Mouse (Mus musculus) heart, embryonic 13.5 days (tissue): ENCODE measurements around the gene Olfm3. TPM values are rescaled to one million over a fixed set of nuclear protein-coding genes. Genes with fewer than 3 reads are reported as not detected.
A peak's percentile ranks its signal among the peaks of the same experiment; 100 is the strongest.

Experiments used
- ATAC-seq: fragments of 200-750 bp; cut with Nextera tagmentation; 2 replicates; pipeline ENCODE4 v1.8.0; 2017; ENCODE audit warnings: moderate TSS enrichment; ENCODE audit not compliant: insufficient number of reproducible peaks, low FRiP score, low TSS enrichment; ENCODE audit errors: extremely low read depth
- H3K27ac ChIP-seq: fragments of 300-500 bp; sonication (generic); replicated peaks from 2 replicates; pipeline ENCODE4 v1.5.1; 2015; ENCODE audit warnings: moderate library complexity, mild to moderate bottlenecking, inconsistent platforms
- H3K27me3 ChIP-seq: fragments of 300-500 bp; sonication (generic); replicated peaks from 2 replicates; pipeline ENCODE4 v1.6.1; 2015; ENCODE audit warnings: mild to moderate bottlenecking, inconsistent platforms
- H3K36me3 ChIP-seq: fragments of 300-500 bp; sonication (generic); 2 replicates; pipeline ENCODE4 v1.6.1; 2015; ENCODE audit warnings: mild to moderate bottlenecking, inconsistent platforms
- H3K4me1 ChIP-seq: fragments of 300-500 bp; sonication (generic); 2 replicates; pipeline ENCODE4 v1.6.1; 2015; ENCODE audit warnings: inconsistent platforms
- H3K4me2 ChIP-seq: fragments of 300-500 bp; sonication (generic); 2 replicates; pipeline ENCODE4 v1.6.1; 2015; ENCODE audit warnings: inconsistent platforms, mild to moderate bottlenecking, moderate library complexity
- H3K4me3 ChIP-seq: fragments of 300-500 bp; sonication (generic); 2 replicates; pipeline ENCODE4 v1.5.1; 2015; ENCODE audit warnings: moderate library complexity, mild to moderate bottlenecking, inconsistent platforms
- H3K9ac ChIP-seq: fragments of 300-500 bp; sonication (generic); 2 replicates; pipeline ENCODE4 v1.6.1; 2015; ENCODE audit warnings: inconsistent platforms, mild to moderate bottlenecking, moderate library complexity
- H3K9me3 ChIP-seq: fragments of 300-500 bp; sonication (generic); 2 replicates; pipeline ENCODE4 v1.6.1; 2016; ENCODE audit warnings: inconsistent platforms
- WGBS: fragments of 180-500 bp; shearing (Covaris S2); methylation state at CpG from one replicate; pipeline ENCODE4 v1.1.7; 2015; ENCODE audit warnings: mixed read lengths; 5-methylcytosine and 5-hydroxymethylcytosine counted together
- polyA plus RNA-seq: library from polyadenylated mRNA; unstranded; fragments of >200 nt; fragmentation: Nextera tagmentation; extraction: Ambion mirVana; gene quantifications from 2 replicates; pipeline ENCODE4 v1.2.1, GENCODE M21; 2015

Gene Olfm3
- polyA plus RNA-seq, 1 experiment from 2014 or later, result not detected

DNA sequence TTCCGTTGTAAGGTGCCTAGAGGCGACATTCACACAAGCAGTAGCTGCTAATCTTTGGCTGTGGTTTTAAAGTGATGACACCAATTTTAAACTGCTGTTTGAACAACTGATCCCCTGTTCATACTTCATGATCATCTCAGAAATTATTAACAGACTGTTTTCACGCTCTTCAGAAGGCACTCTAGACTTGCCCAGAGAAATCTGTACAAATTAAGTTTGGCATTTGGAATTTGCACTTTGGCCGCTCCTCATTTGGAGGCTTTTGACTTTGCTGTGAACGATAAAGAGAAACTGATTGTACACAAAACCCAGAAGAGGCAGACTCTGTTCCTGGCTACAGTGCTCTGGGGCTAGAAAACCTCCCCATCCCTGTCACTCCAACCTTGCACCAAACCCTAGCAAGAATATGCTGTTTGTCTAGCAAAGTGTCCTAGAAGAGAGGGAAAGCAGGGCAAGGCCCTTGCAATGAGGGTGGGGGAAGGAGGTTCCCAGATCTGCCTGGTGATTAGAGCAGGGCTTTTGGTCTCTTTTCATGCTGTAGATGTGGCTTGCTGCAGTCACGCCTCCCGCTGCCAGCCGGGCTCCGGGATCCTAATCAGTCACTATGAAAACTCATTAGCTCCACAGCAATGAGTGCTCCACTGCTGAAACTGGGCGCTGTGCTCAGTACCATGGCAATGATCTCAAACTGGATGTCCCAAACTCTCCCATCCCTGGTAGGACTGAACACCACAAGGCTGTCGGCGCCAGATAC is 176.7 kb downstream of the Olfm3 start:
- 39% methylated on average over 12 of the region's 12 CpGs for whole genome bisulfite sequencing
- no peak overlapping the region for H3K27ac ChIP-seq
- H3K9ac ChIP-seq, result no peak overlapping the region
- H3K36me3 ChIP-seq, result no peaks in the 10 kb centered on the region
- H3K4me3 ChIP-seq, result no peak overlapping the region
- H3K4me2 ChIP-seq, result peak overlapping the region; percentile 30
- no peak for ATAC-seq
- no peaks in the 10 kb centered on the region for H3K4me1 ChIP-seq
- H3K9me3 ChIP-seq, result no peaks in the 10 kb centered on the region
- H3K27me3 ChIP-seq, result no peaks in the 10 kb centered on the region

DNA sequence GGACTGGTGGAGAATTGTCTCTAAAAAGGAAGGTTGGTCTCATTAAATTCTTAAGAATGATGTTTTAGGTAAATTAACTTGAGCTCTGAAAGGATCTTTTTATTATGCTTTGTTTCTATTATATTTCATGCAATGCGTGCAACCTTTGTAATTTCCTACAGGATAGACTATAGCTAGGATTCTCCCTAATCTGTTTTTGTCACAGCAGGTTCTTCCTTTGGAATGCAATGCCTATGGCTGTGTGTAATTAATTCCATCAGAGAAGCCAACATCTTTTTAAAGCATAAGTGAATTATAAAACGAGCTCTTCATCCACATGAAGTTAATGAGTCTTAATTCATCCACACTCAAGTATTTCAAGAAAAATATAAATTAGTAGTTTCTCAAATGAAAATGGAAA is 177.5 kb downstream of the Olfm3 start:
- no peaks in the 10 kb centered on the region for H3K9me3 ChIP-seq
- H3K4me3 ChIP-seq, result no peak overlapping the region
- no peak overlapping the region for H3K27ac ChIP-seq
- 65% methylated on average over 2 of the region's 2 CpGs for WGBS
- H3K4me2 ChIP-seq, result no peak overlapping the region
- no peaks in the 10 kb centered on the region for H3K36me3 ChIP-seq
- H3K4me1 ChIP-seq, result no peaks in the 10 kb centered on the region
- H3K9ac ChIP-seq, result no peak overlapping the region
- no peak for ATAC-seq
- no peaks in the 10 kb centered on the region for H3K27me3 ChIP-seq

DNA sequence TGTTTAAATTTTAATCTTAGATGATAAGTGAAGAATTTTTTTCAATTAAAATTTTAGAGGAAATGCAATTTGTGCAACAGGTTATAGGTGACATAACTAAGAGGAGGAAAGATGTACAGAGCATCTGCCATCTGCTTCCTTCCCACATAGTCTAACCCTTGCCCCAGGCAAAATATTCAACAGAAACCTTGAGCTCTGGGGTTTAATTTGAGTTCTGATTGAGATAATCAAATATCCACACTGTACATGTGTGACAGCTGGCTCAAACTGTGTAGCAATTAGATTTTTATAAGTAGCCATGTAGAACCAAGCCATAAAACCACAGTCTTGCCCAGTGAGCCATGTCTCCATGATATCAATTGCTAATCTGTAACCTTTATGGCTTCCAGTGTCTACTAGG is 179.1 kb downstream of the Olfm3 start:
- Histone ChIP-seq H3K9ac (no peak overlapping the region), H3K4me1 (no peaks in the 10 kb centered on the region), H3K9me3 (no peaks in the 10 kb centered on the region), H3K4me3 (no peak overlapping the region), H3K27ac (no peak overlapping the region), H3K36me3 (no peaks in the 10 kb centered on the region), H3K27me3 (no peaks in the 10 kb centered on the region), H3K4me2 (no peak overlapping the region)
- no peak for ATAC-seq

- Histone ChIP-seq H3K4me3 (no peak overlapping the region), H3K9me3 (no peaks in the 10 kb centered on the region), H3K27ac (no peak overlapping the region), H3K36me3 (no peaks in the 10 kb centered on the region), H3K4me1 (no peaks in the 10 kb centered on the region), H3K4me2 (no peak overlapping the region), H3K9ac (no peak overlapping the region), H3K27me3 (no peaks in the 10 kb centered on the region)
- 75% methylated on average over 3 of the region's 3 CpGs for WGBS
- no peak for ATAC-seq
Observed at GRCm38 (mm10) chr3:115088281-115088680, 184.4 kb downstream of the Olfm3 start.

DNA sequence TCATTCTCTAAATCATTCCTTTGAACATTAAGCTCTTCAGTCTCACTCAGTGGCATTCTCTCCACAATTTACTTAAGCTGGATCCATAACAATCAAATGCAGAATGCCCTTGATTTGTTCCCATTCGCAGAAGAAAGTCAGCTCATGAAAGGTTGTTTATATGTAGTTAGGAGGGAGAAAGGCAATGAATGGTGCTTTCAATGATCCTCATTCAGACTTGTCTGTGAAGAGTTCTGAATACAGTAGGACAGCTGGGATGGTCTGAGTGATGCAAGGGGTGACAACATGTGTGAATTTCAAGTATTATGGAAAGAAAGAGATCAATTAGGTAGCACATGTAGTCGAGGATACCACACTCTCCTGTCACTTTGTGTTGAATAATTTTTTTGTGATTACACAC is 186.8 kb downstream of the Olfm3 start:
- Histone ChIP-seq H3K9me3 (no peaks in the 10 kb centered on the region), H3K27me3 (no peaks in the 10 kb centered on the region), H3K36me3 (no peaks in the 10 kb centered on the region), H3K27ac (no peak overlapping the region), H3K4me2 (no peak overlapping the region), H3K9ac (no peak overlapping the region), H3K4me3 (no peak overlapping the region), H3K4me1 (no peaks in the 10 kb centered on the region)
- WGBS, result 44% methylated on average over 2 of the region's 2 CpGs
- no peak for ATAC-seq

GRCm38 (mm10) chr3:115095496-115095895 is 191.6 kb downstream of the Olfm3 start:
- no peak overlapping the region for H3K27ac ChIP-seq
- H3K4me2 ChIP-seq, result no peak overlapping the region
- no peak overlapping the region for H3K4me3 ChIP-seq
- no peaks in the 10 kb centered on the region for H3K27me3 ChIP-seq
- H3K4me1 ChIP-seq, result no peaks in the 10 kb centered on the region
- ATAC-seq, result no peak
- H3K9me3 ChIP-seq, result no peaks in the 10 kb centered on the region
- 57% methylated on average over 3 of the region's 3 CpGs for WGBS
- H3K9ac ChIP-seq, result no peak overlapping the region
- H3K36me3 ChIP-seq, result no peaks in the 10 kb centered on the region

- H3K9me3 ChIP-seq, result no peaks in the 10 kb centered on the region
- no peak overlapping the region for H3K4me3 ChIP-seq
- H3K9ac ChIP-seq, result no peak overlapping the region
- 73% methylated on average over 1 of the region's 1 CpGs for WGBS
- H3K27ac ChIP-seq, result no peak overlapping the region
- H3K4me2 ChIP-seq, result no peak overlapping the region
- ATAC-seq, result no peak
- H3K36me3 ChIP-seq, result no peaks in the 10 kb centered on the region
- H3K4me1 ChIP-seq, result no peaks in the 10 kb centered on the region
- H3K27me3 ChIP-seq, result no peaks in the 10 kb centered on the region
Observed at GRCm38 (mm10) chr3:115099590-115099989, 195.7 kb downstream of the Olfm3 start.

GRCm38 (mm10) chr3:115104155-115104801 is 200.4 kb downstream of the Olfm3 start:
- H3K27me3 ChIP-seq, result no peaks in the 10 kb centered on the region
- H3K4me1 ChIP-seq, result no peaks in the 10 kb centered on the region
- H3K4me2 ChIP-seq, result no peak overlapping the region
- 60% methylated on average over 2 of the region's 2 CpGs for WGBS
- ATAC-seq, result no peak
- no peak overlapping the region for H3K27ac ChIP-seq
- H3K9me3 ChIP-seq, result no peaks in the 10 kb centered on the region
- no peak overlapping the region for H3K4me3 ChIP-seq
- H3K36me3 ChIP-seq, result no peaks in the 10 kb centered on the region
- no peak overlapping the region for H3K9ac ChIP-seq

DNA sequence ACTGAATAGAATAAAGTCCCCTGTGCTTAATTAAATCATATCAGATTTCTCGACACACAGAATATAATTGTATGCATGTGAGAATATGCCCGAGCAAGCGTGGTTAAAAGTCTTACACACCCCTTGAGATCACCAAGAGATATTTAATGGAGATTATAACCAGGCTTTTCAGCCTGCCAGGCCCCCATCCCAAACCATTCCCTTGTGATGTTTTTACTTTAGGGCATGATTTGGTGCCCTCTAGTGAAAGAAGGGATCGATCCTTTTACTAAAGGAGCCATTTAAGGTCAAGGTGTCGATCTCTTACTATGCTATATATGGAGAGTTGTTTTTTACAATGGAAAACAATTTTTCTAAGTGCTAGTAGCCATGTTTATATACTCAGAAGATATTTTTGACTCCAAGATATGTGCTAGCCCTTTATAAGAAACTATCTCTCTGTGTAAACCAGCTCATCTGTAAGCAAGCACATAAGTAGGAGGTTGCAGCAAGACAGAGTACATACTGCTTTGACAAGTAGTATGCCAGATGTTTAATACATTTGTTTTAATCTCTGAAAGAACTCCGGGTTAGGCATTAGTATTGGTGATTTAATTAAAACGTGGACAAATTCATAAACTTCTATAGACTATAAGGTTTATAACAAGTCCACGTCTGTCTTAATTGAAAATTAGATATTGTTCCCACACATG is 201.1 kb downstream of the Olfm3 start:
- ATAC-seq, result no peak
- no peak overlapping the region for H3K4me3 ChIP-seq
- 40% methylated on average over 8 of the region's 8 CpGs for WGBS
- no peak overlapping the region for H3K27ac ChIP-seq
- no peak overlapping the region for H3K9ac ChIP-seq
- H3K4me2 ChIP-seq, result no peak overlapping the region
- H3K4me1 ChIP-seq, result no peaks in the 10 kb centered on the region
- no peaks in the 10 kb centered on the region for H3K36me3 ChIP-seq
- H3K9me3 ChIP-seq, result no peaks in the 10 kb centered on the region
- no peaks in the 10 kb centered on the region for H3K27me3 ChIP-seq

- H3K27ac ChIP-seq, result no peak overlapping the region
- no peaks in the 10 kb centered on the region for H3K9me3 ChIP-seq
- WGBS, result 70% methylated on average over 2 of the region's 2 CpGs
- H3K4me1 ChIP-seq, result no peaks in the 10 kb centered on the region
- H3K36me3 ChIP-seq, result no peaks in the 10 kb centered on the region
- no peak for ATAC-seq
- H3K4me3 ChIP-seq, result no peak overlapping the region
- H3K9ac ChIP-seq, result no peak overlapping the region
- H3K4me2 ChIP-seq, result no peak overlapping the region
- no peaks in the 10 kb centered on the region for H3K27me3 ChIP-seq
Observed at GRCm38 (mm10) chr3:115145722-115146121, 241.8 kb downstream of the Olfm3 start.

DNA sequence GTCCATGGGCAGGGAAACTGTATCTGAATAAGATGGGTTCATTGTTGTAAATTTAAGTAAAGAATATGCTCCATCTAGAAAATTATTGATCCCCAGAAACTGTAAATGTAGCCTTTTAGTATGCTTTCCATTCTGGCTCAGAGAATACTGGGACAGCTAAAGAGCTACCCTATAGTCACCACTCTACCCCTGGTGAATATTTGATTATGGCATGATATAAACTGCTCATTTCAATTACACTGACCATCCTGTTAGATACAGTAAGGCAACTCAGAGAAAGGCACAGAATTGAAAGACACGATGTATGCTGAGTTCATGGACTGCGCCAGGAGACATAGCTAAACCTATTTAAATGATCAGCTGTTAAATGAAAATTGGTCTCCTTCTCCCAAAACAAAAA is 242.4 kb downstream of the Olfm3 start:
- no peaks in the 10 kb centered on the region for H3K36me3 ChIP-seq
- no peak for ATAC-seq
- no peaks in the 10 kb centered on the region for H3K9me3 ChIP-seq
- H3K27ac ChIP-seq, result no peak overlapping the region
- no peak overlapping the region for H3K4me2 ChIP-seq
- H3K27me3 ChIP-seq, result no peaks in the 10 kb centered on the region
- no peak overlapping the region for H3K9ac ChIP-seq
- no peaks in the 10 kb centered on the region for H3K4me1 ChIP-seq
- H3K4me3 ChIP-seq, result no peak overlapping the region
- WGBS, result 89% methylated on average over 2 of the region's 2 CpGs
